Mouse (Mus musculus) stomach, postnatal 0 days (tissue): Measurements from ENCODE around the gene 2900011O08Rik.

ENCODE experiments used
- CTCF ChIP-seq: IDR thresholded peaks from 2 replicates; pipeline ENCODE4 v1.5.1; 2016; ENCODE audit warnings: antibody characterized with exemption, low read depth, mild to moderate bottlenecking, moderate library complexity
- EP300 ChIP-seq: optimal IDR thresholded peaks from 2 replicates; pipeline ENCODE3; 2016; ENCODE audit warnings: antibody characterized with exemption

DNA sequence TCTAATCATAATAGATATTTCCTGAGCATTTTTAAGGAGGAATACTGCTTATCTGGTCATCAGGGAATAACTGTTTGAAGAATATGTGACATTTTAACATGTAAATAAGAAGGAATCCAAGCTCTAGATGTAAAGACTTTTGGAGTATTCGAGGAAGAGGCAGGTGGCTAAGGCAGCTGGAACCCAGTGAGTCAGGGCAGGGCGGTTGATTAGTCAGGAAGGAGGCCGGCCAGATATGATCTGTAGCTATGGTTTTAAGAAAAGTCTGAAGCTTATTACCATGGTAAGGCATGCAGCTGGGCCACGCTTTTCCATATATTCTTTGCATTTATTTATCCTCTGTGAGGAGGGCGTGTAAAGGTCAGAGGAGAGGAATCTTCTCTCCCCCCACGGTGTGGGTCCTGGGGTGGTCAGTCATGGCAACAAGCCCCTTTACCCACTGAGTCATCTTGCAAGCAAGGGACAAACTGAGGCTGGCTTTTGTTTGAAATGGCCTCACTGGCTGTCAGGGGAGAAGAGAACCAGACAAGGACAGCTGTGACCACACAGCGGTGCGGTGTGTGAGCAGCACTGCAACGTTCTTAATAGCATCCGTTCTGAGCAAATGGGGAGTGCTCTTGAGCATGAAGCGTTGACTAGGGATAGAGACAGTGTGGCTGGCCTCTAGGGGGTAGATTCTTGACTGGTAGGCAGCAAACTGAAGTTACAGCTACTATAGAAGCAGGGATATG, 6.3 kb downstream of the 2900011O08Rik start:
- TF ChIP-seq EP300 (no peak), CTCF (no peak)
